Mouse (Mus musculus): ENCODE results near the gene Myo3b.

GRCm38 (mm10) chr2:70471861-70472620, 433.1 kb downstream of the Myo3b start:
- TF ChIP-seq CTCF (IDR thresholded peaks at IDR 0.05; ENCODE audit: borderline replicate concordance, insufficient read depth, low read length): no peak
- no peak for TF ChIP-seq POLR2A (IDR thresholded peaks at IDR 0.05; ENCODE audit: low read depth, low read length)

All from embryonic fibroblast, embryonic 13.5 days (primary cell).